Mouse (Mus musculus) heart, embryonic 10.5 days (tissue): ENCODE measurements around the gene Dbp. TPM values are rescaled to one million over a fixed set of nuclear protein-coding genes. Genes with fewer than 3 reads are reported as not detected.

ENCODE experiments used
- DNase-seq: peaks from one replicate; pipeline ENCODE4 v3.0.0-alpha.2; 2017; ENCODE audit warnings: low spot score
- H3K27ac ChIP-seq: fragments of 300-500 bp; sonication (generic); 2 replicates; pipeline ENCODE4 v1.5.1; 2016; ENCODE audit warnings: mild to moderate bottlenecking
- H3K27me3 ChIP-seq: fragments of 300-500 bp; sonication (generic); 2 replicates; pipeline ENCODE4 v1.6.1; 2016; ENCODE audit warnings: mild to moderate bottlenecking; ENCODE audit not compliant: poor library complexity, insufficient read depth, severe bottlenecking
- H3K36me3 ChIP-seq: fragments of 300-500 bp; sonication (generic); 2 replicates; pipeline ENCODE4 v1.6.1; 2016; ENCODE audit warnings: mild to moderate bottlenecking, moderate library complexity
- H3K4me1 ChIP-seq: fragments of 300-500 bp; sonication (generic); 2 replicates; pipeline ENCODE4 v1.6.1; 2016; ENCODE audit warnings: mild to moderate bottlenecking
- H3K4me3 ChIP-seq: fragments of 300-500 bp; sonication (generic); 2 replicates; pipeline ENCODE4 v1.5.1; 2016; ENCODE audit warnings: mild to moderate bottlenecking, moderate library complexity
- H3K9me3 ChIP-seq: fragments of 300-500 bp; sonication (generic); 2 replicates; pipeline ENCODE4 v1.6.1; 2016; ENCODE audit warnings: mild to moderate bottlenecking, moderate library complexity
- WGBS: fragments of 180-500 bp; shearing (Covaris S2); methylation state at CpG from one replicate; pipeline ENCODE4 v1.1.7; 2016; 5-methylcytosine and 5-hydroxymethylcytosine counted together
- polyA plus RNA-seq: library from polyadenylated mRNA; unstranded; fragments of >200 nt; fragmentation: Nextera tagmentation; extraction: Ambion mirVana; gene quantifications from 2 replicates; pipeline ENCODE4 v1.2.1, GENCODE M21; 2016

The Dbp gene
- polyA plus RNA-seq, 1 experiment from 2014 or later = 2.7 TPM

DNA sequence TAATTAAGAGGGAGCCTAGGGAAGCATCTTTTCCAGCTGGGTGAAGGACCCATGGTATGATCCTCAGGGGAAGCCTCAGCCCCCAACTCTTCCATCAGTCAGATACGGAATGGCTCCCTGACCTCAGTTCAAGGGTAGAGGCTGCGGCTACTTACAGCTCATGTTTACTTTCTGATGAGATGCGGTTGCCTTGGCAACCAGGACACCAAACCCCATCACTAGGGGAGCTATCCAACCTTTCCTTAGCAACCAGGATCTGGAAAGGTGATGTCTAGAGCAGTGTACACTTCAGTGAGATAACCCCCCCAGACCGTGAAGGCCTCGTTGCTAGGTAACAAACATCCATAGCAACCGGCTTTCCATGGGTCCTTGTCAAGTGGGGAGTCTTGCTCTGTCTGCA lies 4.1 kb downstream of the Dbp start:
- H3K4me1 ChIP-seq = peaks cover 53% of the 10 kb centered on the region
- H3K9me3 ChIP-seq = no peaks in the 10 kb centered on the region
- no peak for DNase-seq
- peaks cover 42% of the 10 kb centered on the region for H3K36me3 ChIP-seq
- H3K4me3 ChIP-seq = 0 out of 2 replicates have a peak overlapping the region, but pooled peaks have one; percentile 4
- no peaks in the 10 kb centered on the region for H3K27me3 ChIP-seq
- no peak overlapping the region for H3K27ac ChIP-seq
- 40% methylated on average over 6 of the region's 6 CpGs for WGBS

DNA sequence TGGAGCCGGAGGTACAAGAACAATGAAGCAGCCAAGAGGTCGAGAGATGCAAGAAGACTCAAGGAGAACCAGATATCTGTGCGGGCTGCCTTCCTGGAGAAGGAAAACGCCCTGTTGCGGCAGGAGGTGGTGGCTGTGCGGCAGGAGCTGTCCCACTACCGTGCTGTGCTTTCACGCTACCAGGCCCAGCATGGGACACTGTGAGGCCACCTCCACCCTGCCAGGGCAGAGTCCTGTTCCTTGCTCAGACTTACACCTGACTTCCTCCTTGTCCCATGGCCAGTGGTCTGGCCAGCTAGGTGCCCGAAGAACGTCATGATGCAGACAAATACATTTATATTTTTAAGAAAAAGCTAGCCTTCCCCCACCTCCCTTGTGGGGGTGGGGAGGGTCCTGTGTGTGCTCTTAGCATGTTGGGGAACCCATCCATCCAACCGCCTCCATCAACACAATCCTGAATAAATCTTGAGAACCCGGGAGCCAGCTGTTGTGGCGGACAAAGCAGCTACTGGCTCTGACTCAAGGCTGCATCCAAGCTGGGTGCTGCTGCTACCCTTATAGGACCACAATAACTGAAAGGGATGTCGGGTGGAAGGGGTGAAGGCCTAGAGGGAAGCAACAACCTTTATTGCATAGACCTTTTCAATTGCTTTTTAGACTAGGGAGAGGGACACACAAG lies 4.9 kb downstream of the Dbp start:
- WGBS = 76% methylated on average over 14 of the region's 14 CpGs

DNA sequence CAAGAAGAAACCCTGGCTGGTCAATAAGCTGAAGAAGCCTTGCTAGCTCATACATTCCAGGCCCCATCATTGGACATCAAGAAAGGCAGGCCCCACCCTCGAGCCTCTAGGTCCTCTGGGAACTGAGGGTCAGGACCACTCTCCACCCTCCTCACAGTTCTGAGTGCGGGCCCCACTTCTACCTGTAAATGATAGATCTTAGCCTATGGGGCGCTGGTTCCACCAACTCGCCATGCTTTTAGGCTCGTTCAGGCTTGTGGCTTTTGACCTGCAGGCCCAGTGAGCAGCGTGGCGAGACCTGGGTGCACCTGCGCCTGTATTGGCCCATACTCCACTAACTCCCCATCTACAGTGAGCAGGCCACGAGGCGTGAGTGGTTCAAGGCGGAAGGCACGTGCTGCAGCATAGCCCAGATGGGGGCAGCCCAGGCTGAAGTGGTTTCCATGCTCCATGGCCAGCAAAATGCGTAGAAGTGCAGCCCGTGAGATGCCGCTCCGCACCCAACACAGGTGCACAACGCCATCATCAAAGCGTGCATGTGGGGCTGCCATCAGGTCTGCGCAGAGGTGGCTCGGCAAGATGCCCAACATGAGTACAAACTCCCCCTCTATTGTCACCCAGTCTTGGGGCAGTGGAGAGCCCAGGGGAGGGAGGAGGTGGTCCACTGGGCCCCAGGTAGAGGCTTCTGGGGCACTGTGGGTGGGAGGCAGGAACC lies 5.7 kb downstream of the Dbp start:
- peaks cover 57% of the 10 kb centered on the region for H3K4me1 ChIP-seq

More for the DNA sequence above, 4.9 kb downstream of the Dbp start:
- Histone ChIP-seq H3K4me3 (no peak overlapping the region), H3K27ac (no peak overlapping the region), H3K27me3 (no peaks in the 10 kb centered on the region), H3K9me3 (no peaks in the 10 kb centered on the region), H3K4me1 (peaks cover 57% of the 10 kb centered on the region), H3K36me3 (peaks cover 42% of the 10 kb centered on the region)
- DNase-seq = no peak

DNA sequence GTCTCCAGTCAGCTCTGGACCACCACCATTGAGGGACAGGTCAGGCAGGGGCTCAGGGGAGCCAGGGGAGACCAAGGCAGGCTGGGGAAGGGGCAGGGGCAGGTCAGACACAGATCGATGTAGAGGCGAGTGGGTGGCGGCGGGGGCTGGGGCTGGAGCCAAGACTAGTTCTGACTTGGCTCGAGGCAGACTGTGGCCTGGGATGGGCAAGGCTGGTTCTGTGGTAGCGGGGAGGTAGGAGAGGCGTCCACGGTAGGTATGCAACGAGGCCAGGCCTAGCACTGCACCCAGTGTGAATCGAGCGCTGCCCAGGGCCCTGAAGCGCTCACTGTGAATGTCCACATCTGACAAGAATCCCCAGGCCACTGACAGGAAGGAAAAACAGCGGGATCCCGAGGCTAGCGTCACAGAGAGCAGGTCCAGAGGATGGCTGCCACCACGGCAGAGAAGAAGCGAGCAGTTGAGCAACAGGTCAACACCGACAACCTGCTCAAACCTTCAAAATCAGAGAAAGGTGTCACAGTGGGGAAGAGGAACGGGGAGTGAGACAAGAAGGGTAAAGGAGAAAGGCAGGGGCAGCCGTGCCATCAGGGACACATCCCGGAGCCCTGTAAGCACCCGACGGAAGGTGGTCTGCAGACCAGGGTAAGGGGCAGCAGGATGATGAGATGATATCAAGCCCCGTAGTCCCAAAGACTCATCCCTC lies 6.6 kb downstream of the Dbp start:
- H3K36me3 ChIP-seq = peaks cover 42% of the 10 kb centered on the region

More for the DNA sequence above, 5.7 kb downstream of the Dbp start:
- H3K36me3 ChIP-seq = peaks cover 42% of the 10 kb centered on the region
- H3K4me3 ChIP-seq = no peak overlapping the region
- no peak overlapping the region for H3K27ac ChIP-seq
- WGBS = 95% methylated on average over 20 of the region's 20 CpGs
- no peak for DNase-seq
- no peaks in the 10 kb centered on the region for H3K9me3 ChIP-seq
- no peaks in the 10 kb centered on the region for H3K27me3 ChIP-seq

DNA sequence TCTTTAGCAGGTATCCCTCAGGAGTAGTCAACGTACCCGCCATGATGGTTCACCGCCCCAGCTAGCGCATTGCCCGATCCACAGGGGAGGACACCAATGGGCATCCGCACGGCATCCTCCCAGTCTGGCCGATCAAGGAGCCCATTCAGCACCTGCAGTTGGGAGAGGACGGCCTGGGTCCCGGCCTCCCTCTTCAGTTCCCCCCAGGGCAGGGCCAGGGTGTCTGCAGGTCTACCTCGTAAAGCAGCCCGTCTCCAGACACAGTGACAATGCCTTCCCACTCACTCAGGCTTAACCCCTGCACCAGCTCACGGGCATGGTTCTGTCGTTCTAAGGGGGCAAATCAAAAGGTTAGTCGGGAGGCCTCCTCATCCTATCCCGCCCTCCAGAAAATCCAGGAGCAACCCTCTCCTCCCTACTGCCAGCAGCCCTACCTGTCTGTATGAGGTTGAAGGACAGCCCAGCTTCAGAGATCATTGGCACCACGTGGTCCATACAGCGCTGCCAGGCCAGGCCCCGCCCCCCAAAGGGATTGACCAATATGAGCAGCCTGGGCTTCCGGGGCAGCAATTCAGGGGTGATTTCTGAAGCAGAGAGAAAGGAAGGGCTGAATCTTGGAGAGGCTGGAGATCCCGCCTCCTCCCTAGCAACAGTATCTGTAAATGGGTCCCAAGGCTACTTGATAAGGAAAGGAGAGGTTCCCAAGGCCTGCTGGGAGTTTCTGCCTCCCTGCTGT lies 7.3 kb downstream of the Dbp start:
- H3K9me3 ChIP-seq = no peaks in the 10 kb centered on the region
- DNase-seq = no peak
- H3K27ac ChIP-seq = no peak overlapping the region
- peaks cover 42% of the 10 kb centered on the region for H3K36me3 ChIP-seq
- H3K27me3 ChIP-seq = no peaks in the 10 kb centered on the region
- 91% methylated on average over 21 of the region's 21 CpGs for WGBS
- peaks cover 57% of the 10 kb centered on the region for H3K4me1 ChIP-seq
- no peak overlapping the region for H3K4me3 ChIP-seq

More for the DNA sequence above, 6.6 kb downstream of the Dbp start:
- H3K27ac ChIP-seq = no peak overlapping the region
- H3K4me1 ChIP-seq = peaks cover 57% of the 10 kb centered on the region
- DNase-seq = no peak
- H3K9me3 ChIP-seq = no peaks in the 10 kb centered on the region
- 93% methylated on average over 24 of the region's 24 CpGs for WGBS
- no peak overlapping the region for H3K4me3 ChIP-seq
- H3K27me3 ChIP-seq = no peaks in the 10 kb centered on the region

DNA sequence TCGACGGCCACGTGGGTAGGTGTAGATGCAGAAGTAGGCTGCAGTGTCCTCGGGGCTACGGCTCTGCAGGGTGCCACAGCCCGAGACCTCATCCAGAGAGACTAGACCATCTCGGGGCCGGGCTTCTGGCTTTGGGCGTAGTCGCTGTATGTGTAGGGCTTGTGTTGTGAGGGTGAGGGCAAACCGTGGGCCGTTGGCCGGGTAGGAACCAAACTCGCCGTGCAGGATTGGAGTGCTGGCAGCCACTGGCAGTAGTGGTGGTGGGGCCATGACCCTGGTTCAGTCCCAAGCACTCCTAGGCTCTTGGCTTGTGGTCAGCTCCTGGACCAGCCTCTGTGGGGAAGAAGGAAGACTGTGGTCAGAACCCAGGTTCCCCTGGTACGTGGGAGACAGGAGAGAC lies 8.5 kb downstream of the Dbp start:
- DNase-seq = no peak
- 94% methylated on average over 16 of the region's 16 CpGs for WGBS
- Histone ChIP-seq H3K27me3 (no peaks in the 10 kb centered on the region), H3K27ac (no peak overlapping the region), H3K4me3 (no peak overlapping the region), H3K9me3 (no peaks in the 10 kb centered on the region), H3K4me1 (peaks cover 45% of the 10 kb centered on the region), H3K36me3 (peaks cover 42% of the 10 kb centered on the region)

DNA sequence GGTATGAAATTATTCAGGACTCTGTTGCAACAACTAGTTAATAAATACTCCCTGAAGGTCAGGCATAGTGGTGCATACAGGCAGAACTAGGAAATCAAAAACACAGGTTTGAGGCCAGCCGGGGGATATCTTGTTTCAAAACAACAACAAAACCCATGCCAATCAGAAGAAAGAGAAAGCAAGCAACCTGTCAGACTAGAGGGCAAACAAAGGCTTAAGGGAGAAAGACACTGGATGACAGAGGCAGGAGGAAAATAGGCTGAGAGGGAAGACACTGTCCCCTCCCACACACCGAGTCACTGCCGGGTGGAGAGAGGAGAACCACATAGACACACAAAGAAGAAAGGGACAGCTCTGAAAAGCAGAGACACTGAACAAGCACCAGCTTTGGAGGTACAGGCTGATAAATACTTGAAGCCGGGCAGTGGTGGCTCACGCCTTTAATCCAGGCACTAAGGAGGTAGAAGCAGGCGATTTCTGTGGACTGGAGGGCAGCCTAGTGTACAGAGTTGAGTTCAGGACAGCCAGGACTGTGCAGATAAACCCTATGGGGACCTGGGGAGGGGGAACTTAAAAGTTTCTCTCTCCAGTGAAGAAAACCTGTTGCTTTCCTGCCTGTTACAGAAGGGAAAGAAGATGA lies 9.1 kb downstream of the Dbp start:
- H3K27me3 ChIP-seq = no peaks in the 10 kb centered on the region
- no peak for DNase-seq
- H3K9me3 ChIP-seq = no peaks in the 10 kb centered on the region
- H3K4me3 ChIP-seq = peak overlapping the region; percentile 99
- H3K27ac ChIP-seq = no peak overlapping the region
- peaks cover 45% of the 10 kb centered on the region for H3K36me3 ChIP-seq
- 88% methylated on average over 6 of the region's 6 CpGs for WGBS
- peaks cover 43% of the 10 kb centered on the region for H3K4me1 ChIP-seq

DNA sequence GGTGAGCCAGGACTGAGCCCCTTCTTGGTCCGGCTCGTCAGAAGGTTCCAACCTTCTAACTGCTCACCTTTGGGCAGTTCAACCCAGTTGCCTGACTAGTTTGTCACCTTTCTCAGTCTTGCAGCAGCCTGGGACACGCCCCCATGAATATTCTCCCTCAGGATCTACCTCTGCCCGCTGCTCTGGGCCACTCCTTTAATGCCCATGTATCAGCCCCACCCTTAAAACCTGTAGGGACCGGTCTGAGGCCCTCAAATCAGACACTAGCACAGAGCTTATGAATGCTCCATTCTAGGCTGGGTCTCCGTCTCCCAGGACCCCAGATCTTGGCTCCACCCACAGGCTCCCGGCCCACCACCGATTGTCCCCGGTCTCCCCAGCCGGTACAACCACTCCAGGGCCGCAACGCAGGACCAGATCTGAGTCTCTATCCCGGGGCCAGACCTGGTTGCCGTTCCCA lies 9.8 kb downstream of the Dbp start:
- no peaks in the 10 kb centered on the region for H3K9me3 ChIP-seq
- H3K4me1 ChIP-seq = peaks cover 43% of the 10 kb centered on the region
- H3K36me3 ChIP-seq = peaks cover 50% of the 10 kb centered on the region
- WGBS = 10% methylated on average over 14 of the region's 14 CpGs
- H3K27ac ChIP-seq = peak overlapping the region; percentile 88
- peak overlapping the region; percentile 99 for H3K4me3 ChIP-seq
- H3K27me3 ChIP-seq = no peaks in the 10 kb centered on the region
- no peak for DNase-seq

DNA sequence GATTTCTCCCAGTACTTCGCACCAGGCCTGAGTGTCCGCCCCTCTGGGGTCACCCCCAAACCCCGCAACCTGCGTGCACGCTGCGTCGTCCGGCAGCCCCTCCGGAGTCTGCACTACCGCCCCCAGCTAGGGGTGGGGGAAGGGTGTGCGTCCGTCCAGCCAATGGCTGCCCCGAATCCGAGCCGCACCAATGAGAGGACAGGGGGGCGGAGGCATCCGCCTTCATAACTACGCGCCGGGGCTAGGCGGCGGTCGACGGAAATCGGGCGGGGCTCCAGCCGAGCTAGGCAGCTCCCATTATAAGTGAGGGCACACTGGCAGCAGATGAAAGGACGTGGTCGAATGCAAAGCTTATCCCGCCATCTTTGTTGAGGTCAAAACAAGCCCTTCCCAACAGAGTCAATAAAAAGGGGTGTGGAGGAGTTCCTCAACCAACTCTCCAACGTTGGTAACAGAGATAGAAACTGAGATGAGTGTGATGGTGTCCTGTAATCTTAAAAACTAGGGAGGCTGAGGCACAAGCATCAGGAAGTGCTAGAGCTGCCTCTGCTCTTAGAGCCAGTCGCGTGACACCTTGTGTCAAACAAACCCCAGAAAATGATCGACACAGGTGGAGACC lies 10.3 kb downstream of the Dbp start, which contains the start of gene Rpl18:
Rpl18 (plus strand) TSS at position 368 of the 619 bp plus-strand sequence.
- peaks cover 46% of the 10 kb centered on the region for H3K4me1 ChIP-seq
- H3K4me3 ChIP-seq = peak within 1 kb of the TSS; percentile 99
- peak within 1 kb of the TSS; percentile 88 for H3K27ac ChIP-seq
- H3K36me3 ChIP-seq = peaks cover 50% of the 10 kb centered on the region
- WGBS = 8% methylated on average over 33 of the region's 34 CpGs
- H3K9me3 ChIP-seq = no peaks in the 10 kb centered on the region
- no peaks in the 10 kb centered on the region for H3K27me3 ChIP-seq
- peak; percentile 99 for DNase-seq

DNA sequence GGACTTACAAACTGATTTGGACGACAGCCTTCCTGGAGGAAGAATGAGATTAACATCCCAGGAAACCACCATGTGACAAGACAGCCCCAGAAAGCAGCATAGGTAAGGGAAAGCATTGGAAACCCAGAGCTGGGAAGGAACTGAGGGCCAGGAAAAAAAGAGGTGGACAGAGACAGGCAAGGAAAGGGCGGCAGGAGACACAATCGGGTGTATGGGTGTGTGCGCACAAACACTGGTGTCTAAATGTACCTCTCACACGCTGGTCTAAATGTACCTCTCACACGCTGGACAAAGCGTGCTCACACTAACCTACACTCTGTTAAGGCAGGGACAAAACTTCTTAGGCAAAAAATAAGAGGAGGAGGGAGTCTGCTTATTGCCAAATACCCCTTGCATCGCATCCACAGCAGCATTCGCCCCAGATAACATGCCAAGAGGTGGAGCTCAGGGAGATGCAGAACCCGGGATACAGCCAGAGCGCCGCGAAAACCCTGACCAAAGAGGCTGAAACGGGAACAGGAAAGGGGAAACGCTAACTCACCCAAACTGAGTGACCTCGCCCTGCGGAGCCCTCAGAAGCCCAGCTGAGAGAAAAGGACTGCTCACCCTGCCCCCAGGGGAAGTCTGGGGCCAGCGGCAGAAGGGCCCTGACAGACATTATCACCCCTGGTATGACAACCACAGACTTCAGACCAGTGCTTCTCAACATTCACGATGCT lies 11.0 kb downstream of the Dbp start:
- Histone ChIP-seq H3K9me3 (no peaks in the 10 kb centered on the region), H3K4me1 (peaks cover 49% of the 10 kb centered on the region), H3K27ac (peak overlapping the region; percentile 88; the same call in 1 of the 2 replicates), H3K36me3 (peaks cover 50% of the 10 kb centered on the region), H3K27me3 (no peaks in the 10 kb centered on the region), H3K4me3 (peak overlapping the region; percentile 99)
- no peak for DNase-seq
- 78% methylated on average over 19 of the region's 19 CpGs for WGBS

DNA sequence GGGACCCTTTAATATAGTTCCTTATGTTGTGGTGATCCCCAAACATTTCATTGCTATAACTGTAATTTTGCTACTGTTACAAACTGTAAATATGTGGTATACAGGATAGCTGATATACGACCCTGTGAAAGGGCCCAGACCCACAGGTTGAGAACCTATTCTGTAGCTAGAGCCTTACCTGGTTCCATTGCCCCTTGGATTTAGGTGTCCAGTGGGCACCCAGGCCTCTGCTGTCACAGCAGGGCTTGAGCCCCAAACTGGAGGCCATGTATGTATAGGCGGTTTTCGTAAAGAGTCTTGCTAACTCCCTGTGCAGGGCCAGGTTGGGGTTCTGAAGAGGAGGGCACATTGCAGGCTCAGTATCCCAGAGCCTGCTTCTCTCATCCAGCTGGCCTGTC lies 11.6 kb downstream of the Dbp start:
- Histone ChIP-seq H3K4me3 (peak overlapping the region; percentile 99), H3K27me3 (no peaks in the 10 kb centered on the region), H3K27ac (peak overlapping the region; percentile 98; the same call in 1 of the 2 replicates), H3K9me3 (no peaks in the 10 kb centered on the region), H3K4me1 (peaks cover 55% of the 10 kb centered on the region), H3K36me3 (peaks cover 50% of the 10 kb centered on the region)
- no peak for DNase-seq
- WGBS = 84% methylated on average over 3 of the region's 3 CpGs
